Mouse (Mus musculus): ENCODE measurements around the gene Cux2. TPM values are rescaled to one million over a fixed set of nuclear protein-coding genes. Genes with fewer than 3 reads are reported as not detected.

Gene Cux2
- polyA plus RNA-seq, 1 experiment, result 0.62 TPM

- Histone ChIP-seq H3K4me3 (no peak overlapping the region), H3K79me2 (ENCODE audit: control insufficient read depth, insufficient read depth) (no peaks in the 10 kb centered on the region), H3K27me3 (ENCODE audit: control insufficient read depth, insufficient read depth, insufficient read length) (peaks cover 86% of the 10 kb centered on the region), H3ac (ENCODE audit: control insufficient read depth, insufficient read length) (no peak overlapping the region), H3K36me3 (ENCODE audit: control insufficient read depth, insufficient read depth) (no peaks in the 10 kb centered on the region), H3K4me2 (ENCODE audit: low read depth) (no peak overlapping the region)
- TF ChIP-seq SRF (IDR thresholded peaks at IDR 0.05; ENCODE audit: control insufficient read depth, insufficient read length, low read depth) (no peak), POLR2AphosphoS2 (IDR thresholded peaks at IDR 0.05; ENCODE audit: insufficient read length, low read depth) (no peak), TCF3 (IDR thresholded peaks at IDR 0.05; ENCODE audit: insufficient read length, low read depth) (no peak), MAX (IDR thresholded peaks at IDR 0.05; ENCODE audit: low read depth) (no peak), REST (IDR thresholded peaks at IDR 0.05; ENCODE audit: insufficient read depth, insufficient read length) (no peak), TCF12 (IDR thresholded peaks at IDR 0.05; ENCODE audit: insufficient read depth, poor library complexity, severe bottlenecking) (no peak), POLR2A (IDR thresholded peaks at IDR 0.05; ENCODE audit: insufficient read length, low read depth) (no peak), CEBPB (IDR thresholded peaks at IDR 0.05; ENCODE audit: insufficient read depth, poor library complexity, severe bottlenecking) (no peak), MYOG (IDR thresholded peaks at IDR 0.05; ENCODE audit: control insufficient read depth in 1 of 3, insufficient read depth in 1 of 3, insufficient read length in 2 of 3, low read depth in 2 of 3) (no peak), USF1 (IDR thresholded peaks at IDR 0.05; ENCODE audit: low read depth) (no peak), E2F4 (IDR thresholded peaks at IDR 0.05; ENCODE audit: insufficient read depth) (no peak), MYOD1 (IDR thresholded peaks at IDR 0.05; ENCODE audit: control insufficient read depth in 1 of 3, insufficient read length in 2 of 3, low read depth in 2 of 3) (no peak)
These were observed 18.7 kb upstream of the Cux2 start for GRCm38 (mm10) chr5:122068563-122068962.

GRCm38 (mm10) chr5:122063204-122063933 is 13.5 kb upstream of the Cux2 start:
- Histone ChIP-seq H3K4me2 (ENCODE audit: low read depth) (no peak overlapping the region), H3K79me2 (ENCODE audit: control insufficient read depth, insufficient read depth) (no peaks in the 10 kb centered on the region), H3K36me3 (ENCODE audit: control insufficient read depth, insufficient read depth) (no peaks in the 10 kb centered on the region), H3K4me3 (no peak overlapping the region), H3K27me3 (ENCODE audit: control insufficient read depth, insufficient read depth, insufficient read length) (peaks cover 74% of the 10 kb centered on the region), H3ac (ENCODE audit: control insufficient read depth, insufficient read length) (no peak overlapping the region)
- no peak for TF ChIP-seq POLR2A (IDR thresholded peaks at IDR 0.05; ENCODE audit: insufficient read length, low read depth)
- TF ChIP-seq TCF12 (IDR thresholded peaks at IDR 0.05; ENCODE audit: insufficient read depth, poor library complexity, severe bottlenecking), result no peak
- no peak for TF ChIP-seq REST (IDR thresholded peaks at IDR 0.05; ENCODE audit: insufficient read depth, insufficient read length)
- no peak for TF ChIP-seq MYOD1 (IDR thresholded peaks at IDR 0.05; ENCODE audit: control insufficient read depth in 1 of 3, insufficient read length in 2 of 3, low read depth in 2 of 3)
- no peak for TF ChIP-seq POLR2AphosphoS2 (IDR thresholded peaks at IDR 0.05; ENCODE audit: insufficient read length, low read depth)
- no peak for TF ChIP-seq E2F4 (IDR thresholded peaks at IDR 0.05; ENCODE audit: insufficient read depth)
- TF ChIP-seq TCF3 (IDR thresholded peaks at IDR 0.05; ENCODE audit: insufficient read length, low read depth), result no peak
- TF ChIP-seq USF1 (IDR thresholded peaks at IDR 0.05; ENCODE audit: low read depth), result no peak
- no peak for TF ChIP-seq SRF (IDR thresholded peaks at IDR 0.05; ENCODE audit: control insufficient read depth, insufficient read length, low read depth)
- no peak for TF ChIP-seq CEBPB (IDR thresholded peaks at IDR 0.05; ENCODE audit: insufficient read depth, poor library complexity, severe bottlenecking)
- no peak for TF ChIP-seq MAX (IDR thresholded peaks at IDR 0.05; ENCODE audit: low read depth)
- no peak for TF ChIP-seq MYOG (IDR thresholded peaks at IDR 0.05; ENCODE audit: control insufficient read depth in 1 of 3, insufficient read depth in 1 of 3, insufficient read length in 2 of 3, low read depth in 2 of 3)

- H3K4me2 ChIP-seq (ENCODE audit: low read depth), result no peak overlapping the region
- TF ChIP-seq TCF3 (IDR thresholded peaks at IDR 0.05; ENCODE audit: insufficient read length, low read depth) (no peak), REST (IDR thresholded peaks at IDR 0.05; ENCODE audit: insufficient read depth, insufficient read length) (no peak), MYOG (IDR thresholded peaks at IDR 0.05; ENCODE audit: control insufficient read depth in 1 of 3, insufficient read depth in 1 of 3, insufficient read length in 2 of 3, low read depth in 2 of 3) (no peak), USF1 (IDR thresholded peaks at IDR 0.05; ENCODE audit: low read depth) (no peak), E2F4 (IDR thresholded peaks at IDR 0.05; ENCODE audit: insufficient read depth) (no peak), POLR2AphosphoS2 (IDR thresholded peaks at IDR 0.05; ENCODE audit: insufficient read length, low read depth) (no peak), MYOD1 (IDR thresholded peaks at IDR 0.05; ENCODE audit: control insufficient read depth in 1 of 3, insufficient read length in 2 of 3, low read depth in 2 of 3) (no peak), MAX (IDR thresholded peaks at IDR 0.05; ENCODE audit: low read depth) (no peak), SRF (IDR thresholded peaks at IDR 0.05; ENCODE audit: control insufficient read depth, insufficient read length, low read depth) (no peak), TCF12 (IDR thresholded peaks at IDR 0.05; ENCODE audit: insufficient read depth, poor library complexity, severe bottlenecking) (no peak), POLR2A (IDR thresholded peaks at IDR 0.05; ENCODE audit: insufficient read length, low read depth) (no peak), CEBPB (IDR thresholded peaks at IDR 0.05; ENCODE audit: insufficient read depth, poor library complexity, severe bottlenecking) (no peak)
- no peaks in the 10 kb centered on the region for H3K79me2 ChIP-seq (ENCODE audit: control insufficient read depth, insufficient read depth)
- no peaks in the 10 kb centered on the region for H3K36me3 ChIP-seq (ENCODE audit: control insufficient read depth, insufficient read depth)
- peaks cover 67% of the 10 kb centered on the region for H3K27me3 ChIP-seq (ENCODE audit: control insufficient read depth, insufficient read depth, insufficient read length)
- H3ac ChIP-seq (ENCODE audit: control insufficient read depth, insufficient read length), result no peak overlapping the region
- H3K4me3 ChIP-seq, result no peak overlapping the region
These were observed 12.6 kb upstream of the Cux2 start for GRCm38 (mm10) chr5:122062479-122062878.

- Histone ChIP-seq H3K36me3 (ENCODE audit: control insufficient read depth, insufficient read depth) (no peaks in the 10 kb centered on the region), H3ac (ENCODE audit: control insufficient read depth, insufficient read length) (no peak overlapping the region), H3K4me3 (no peak overlapping the region), H3K79me2 (ENCODE audit: control insufficient read depth, insufficient read depth) (no peaks in the 10 kb centered on the region), H3K4me2 (ENCODE audit: low read depth) (no peak overlapping the region), H3K27me3 (ENCODE audit: control insufficient read depth, insufficient read depth, insufficient read length) (peaks cover 69% of the 10 kb centered on the region)
- TF ChIP-seq TCF3 (IDR thresholded peaks at IDR 0.05; ENCODE audit: insufficient read length, low read depth), result no peak
- peak; percentile 27 for TF ChIP-seq USF1 (IDR thresholded peaks at IDR 0.05; ENCODE audit: low read depth)
These were observed 10.9 kb upstream of the Cux2 start for GRCm38 (mm10) chr5:122060767-122061333.

Measured in myocyte (in vitro differentiated cells).